Comparison of ENCODE assay signal across 8 mouse cellular contexts in the genomic region with DNA sequence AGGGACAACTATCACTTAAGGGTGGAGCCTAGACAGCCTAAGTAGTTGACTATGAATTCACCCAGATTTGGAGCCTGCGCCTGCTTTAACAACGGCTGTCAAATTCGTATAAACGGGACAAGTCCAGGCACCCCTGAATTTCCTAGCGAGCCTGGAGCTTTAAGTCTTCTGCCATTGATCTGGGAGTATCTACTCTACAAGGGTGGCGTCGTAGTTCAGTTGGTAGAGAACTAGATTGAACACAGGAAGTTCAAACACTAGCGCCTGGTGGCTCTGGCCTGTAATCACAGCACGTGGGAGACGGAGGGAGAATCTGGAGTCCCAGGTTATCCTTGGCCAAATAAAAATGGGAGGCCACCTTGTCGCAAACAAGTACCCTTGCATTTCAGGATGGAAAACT. TPM values are rescaled to one million over a fixed set of nuclear protein-coding genes. Genes with fewer than 3 reads are reported as not detected.
DNase-seq lines count a peak whose midpoint lies in the region; ATAC-seq and TF ChIP-seq lines count a peak whose summit lies in the region.

No protein-coding gene starts in this region.

- no peak overlapping the region for H3K9ac ChIP-seq in lung, embryonic 14.5 days
- 0 out of 2 replicates have a peak overlapping the region, but pooled peaks have one; percentile 80 for H3K9ac ChIP-seq in embryonic facial prominence, embryonic 13.5 days

- no peak for DNase-seq in lung, embryonic 14.5 days
- no peak for DNase-seq in lung, postnatal 25 days (ENCODE audit: low spot score)
- DNase-seq in limb, embryonic 10.5 days (ENCODE audit: low spot score): no peak
- DNase-seq in right cerebral cortex, adult 2 months (ENCODE audit: low spot score in 2 of 2): no peak
- no peak for DNase-seq in left cerebral cortex, adult 9 months (ENCODE audit: low spot score in 2 of 2)
- no peak for DNase-seq in urinary bladder, adult 2 months (ENCODE audit: low spot score)

- ATAC-seq in lung, embryonic 14.5 days (ENCODE audit: insufficient read depth): peak; percentile 4; the same call in 1 of the 2 replicates
- ATAC-seq in embryonic facial prominence, embryonic 13.5 days (ENCODE audit: insufficient number of reproducible peaks, insufficient read depth, low FRiP score, low TSS enrichment, low read depth): no peak; the same call in 1 of the 2 replicates

- no peaks in the 10 kb centered on the region for H3K27me3 ChIP-seq in lung, embryonic 14.5 days (ENCODE audit: insufficient read depth, low read length)
- H3K27me3 ChIP-seq in embryonic facial prominence, embryonic 13.5 days: no peaks in the 10 kb centered on the region
- no peaks in the 10 kb centered on the region for H3K27me3 ChIP-seq in limb, embryonic 10.5 days (ENCODE audit: low read depth, poor library complexity, severe bottlenecking)
- no peaks in the 10 kb centered on the region for H3K27me3 ChIP-seq in myocyte (ENCODE audit: control insufficient read depth, insufficient read depth, insufficient read length)

- peak overlapping the region; percentile 98 for H3K4me2 ChIP-seq in lung, embryonic 14.5 days
- H3K4me2 ChIP-seq in embryonic facial prominence, embryonic 13.5 days: peak overlapping the region; percentile 99
- H3K4me2 ChIP-seq in myocyte (ENCODE audit: low read depth): peak overlapping the region; percentile 56

- no peak for TF ChIP-seq POLR2A in myocyte (IDR thresholded peaks at IDR 0.05; ENCODE audit: insufficient read length, low read depth)

- peak overlapping the region; percentile 76 for H3ac ChIP-seq in myocyte (ENCODE audit: control insufficient read depth, insufficient read length)

- no peak for TF ChIP-seq CTCF in lung, embryonic 14.5 days (IDR thresholded peaks at IDR 0.05; ENCODE audit: low read depth)

- peak overlapping the region; percentile 71 for H3K4me3 ChIP-seq in lung, embryonic 14.5 days (ENCODE audit: low read depth, low read length)
- H3K4me3 ChIP-seq in embryonic facial prominence, embryonic 13.5 days: peak overlapping the region; percentile 79
- peak overlapping the region; percentile 69 for H3K4me3 ChIP-seq in limb, embryonic 10.5 days
- H3K4me3 ChIP-seq in myocyte: peak overlapping the region; percentile 37

- no peak overlapping the region for H3K27ac ChIP-seq in lung, embryonic 14.5 days (ENCODE audit: low read depth)
- no peak overlapping the region for H3K27ac ChIP-seq in embryonic facial prominence, embryonic 13.5 days
- peak overlapping the region; percentile 80 for H3K27ac ChIP-seq in limb, embryonic 10.5 days

- no peaks in the 10 kb centered on the region for H3K9me3 ChIP-seq in lung, embryonic 14.5 days (ENCODE audit: low read depth, low read length)
- no peaks in the 10 kb centered on the region for H3K9me3 ChIP-seq in embryonic facial prominence, embryonic 13.5 days
- H3K9me3 ChIP-seq in limb, embryonic 10.5 days (replicated peaks): no peaks in the 10 kb centered on the region

- WGBS in lung, embryonic 14.5 days: 54% methylated on average over 11 of the region's 11 CpGs
- WGBS in embryonic facial prominence, embryonic 13.5 days: 59% methylated on average over 11 of the region's 11 CpGs
- WGBS in limb, embryonic 10.5 days: 71% methylated on average over 11 of the region's 11 CpGs

- H3K79me2 ChIP-seq in myocyte (ENCODE audit: control insufficient read depth, insufficient read depth): no peaks in the 10 kb centered on the region

- no peaks in the 10 kb centered on the region for H3K36me3 ChIP-seq in lung, embryonic 14.5 days (ENCODE audit: insufficient read depth)
- no peaks in the 10 kb centered on the region for H3K36me3 ChIP-seq in embryonic facial prominence, embryonic 13.5 days
- no peaks in the 10 kb centered on the region for H3K36me3 ChIP-seq in limb, embryonic 10.5 days
- no peaks in the 10 kb centered on the region for H3K36me3 ChIP-seq in myocyte (ENCODE audit: control insufficient read depth, insufficient read depth)

- 0 out of 2 replicates have a peak, but pooled peaks cover 7% of the 10 kb centered on the region for H3K4me1 ChIP-seq in lung, embryonic 14.5 days (ENCODE audit: insufficient read depth)
- peaks cover 14% of the 10 kb centered on the region for H3K4me1 ChIP-seq in embryonic facial prominence, embryonic 13.5 days
- peaks cover 33% of the 10 kb centered on the region for H3K4me1 ChIP-seq in limb, embryonic 10.5 days

TF ChIP-seq in myocyte, 11 proteins besides CTCF, POLR2A, EP300 and RAD21:
- TF ChIP-seq MYOG (IDR thresholded peaks at IDR 0.05; ENCODE audit: control insufficient read depth in 1 of 3, insufficient read depth in 1 of 3, insufficient read length in 2 of 3, low read depth in 2 of 3): no peak
- no peak for TF ChIP-seq MAX (IDR thresholded peaks at IDR 0.05; ENCODE audit: low read depth)
- no peak for TF ChIP-seq TCF12 (IDR thresholded peaks at IDR 0.05; ENCODE audit: insufficient read depth, poor library complexity, severe bottlenecking)
- no peak for TF ChIP-seq TCF3 (IDR thresholded peaks at IDR 0.05; ENCODE audit: insufficient read length, low read depth)
- no peak for TF ChIP-seq E2F4 (IDR thresholded peaks at IDR 0.05; ENCODE audit: insufficient read depth)
- no peak for TF ChIP-seq MYOD1 (IDR thresholded peaks at IDR 0.05; ENCODE audit: control insufficient read depth in 1 of 3, insufficient read length in 2 of 3, low read depth in 2 of 3)
- TF ChIP-seq POLR2AphosphoS2 (IDR thresholded peaks at IDR 0.05; ENCODE audit: insufficient read length, low read depth): no peak
- TF ChIP-seq USF1 (IDR thresholded peaks at IDR 0.05; ENCODE audit: low read depth): no peak
- TF ChIP-seq CEBPB (IDR thresholded peaks at IDR 0.05; ENCODE audit: insufficient read depth, poor library complexity, severe bottlenecking): no peak
- TF ChIP-seq SRF (IDR thresholded peaks at IDR 0.05; ENCODE audit: control insufficient read depth, insufficient read length, low read depth): no peak
- no peak for TF ChIP-seq REST (IDR thresholded peaks at IDR 0.05; ENCODE audit: insufficient read depth, insufficient read length)
TF ChIP-seq in myocyte: peak in this region for 0.

RNA-seq across cellular contexts. Expression of gene Gpd1l, which starts 0.4 kb away (rescaled TPM):
- polyA plus RNA-seq in lung, embryonic 14.5 days (2014; fragmentation: Nextera tagmentation; extraction: Ambion mirVana): 13.0 and 13.9 TPM in 2 replicates
- polyA plus RNA-seq in embryonic facial prominence, embryonic 13.5 days (2015; fragmentation: Nextera tagmentation; extraction: Ambion mirVana): 10.6 and 10.8 TPM in 2 replicates
- polyA plus RNA-seq in limb, embryonic 10.5 days (2016; fragmentation: Nextera tagmentation; extraction: Ambion mirVana): 10.6 and 12.6 TPM in 2 replicates
- polyA plus RNA-seq in myocyte (2012; fragmentation: generic; extraction: Trizol): 19.5 TPM
- polyA plus RNA-seq in urinary bladder, adult 2 months (2012; rRNA removed): 34.4 and 39.6 TPM in 2 replicates

RNA-seq across cellular contexts. Expression of gene Osbpl10, which starts 44.1 kb away (rescaled TPM):
- polyA plus RNA-seq in lung, embryonic 14.5 days (2014; fragmentation: Nextera tagmentation; extraction: Ambion mirVana): 2.4 and 2.5 TPM in 2 replicates
- polyA plus RNA-seq in embryonic facial prominence, embryonic 13.5 days (2015; fragmentation: Nextera tagmentation; extraction: Ambion mirVana): 1.6 and 2.3 TPM in 2 replicates
- polyA plus RNA-seq in limb, embryonic 10.5 days (2016; fragmentation: Nextera tagmentation; extraction: Ambion mirVana): 1.5 and 1.7 TPM in 2 replicates
- 1.7 TPM for polyA plus RNA-seq in myocyte (2012; fragmentation: generic; extraction: Trizol)
- polyA plus RNA-seq in urinary bladder, adult 2 months (2012; rRNA removed): 1.8 and 2.9 TPM in 2 replicates

RNA-seq across cellular contexts. Expression of gene Rps27rt, which starts 48.3 kb away (rescaled TPM):
- 484 and 540 TPM in 2 replicates for polyA plus RNA-seq in lung, embryonic 14.5 days (2014; fragmentation: Nextera tagmentation; extraction: Ambion mirVana)
- 519 and 954 TPM in 2 replicates for polyA plus RNA-seq in embryonic facial prominence, embryonic 13.5 days (2015; fragmentation: Nextera tagmentation; extraction: Ambion mirVana)
- polyA plus RNA-seq in limb, embryonic 10.5 days (2016; fragmentation: Nextera tagmentation; extraction: Ambion mirVana): 226 and 227 TPM in 2 replicates
- 223 TPM for polyA plus RNA-seq in myocyte (2012; fragmentation: generic; extraction: Trizol)
- 310 and 399 TPM in 2 replicates for polyA plus RNA-seq in urinary bladder, adult 2 months (2012; rRNA removed)
